Mouse (Mus musculus) cerebellum, postnatal 4 days (tissue): ENCODE results near the gene Cd36.

Experiments
- DNase-seq, 2 experiments: peaks; one replicate each; pipeline ENCODE4 v3.0.0; 2022; ENCODE audit warnings: low spot score in 2 of 2, mixed read lengths in 1 of 2

The Cd36 gene

DNA sequence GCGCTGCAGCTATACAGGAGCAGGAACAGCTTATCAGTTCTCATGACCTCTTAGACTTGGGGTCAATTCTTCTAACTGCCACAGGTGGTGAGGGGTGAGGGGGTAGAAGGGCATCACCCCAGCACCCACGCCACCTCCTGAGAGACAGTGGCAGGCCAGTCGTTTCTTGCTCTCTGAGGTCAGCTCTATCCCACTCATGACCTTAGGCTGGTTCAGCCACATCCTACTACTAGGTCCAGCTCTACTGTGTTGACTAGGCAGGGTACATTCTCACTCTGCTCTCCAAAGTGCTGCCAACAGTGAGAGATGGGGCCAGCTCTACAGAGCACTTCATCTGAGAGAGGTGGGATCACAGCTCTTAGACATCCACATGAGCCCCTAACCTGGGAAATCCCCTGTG is 30.2 kb downstream of the Cd36 start:
- no peak for DNase-seq

- no peak for DNase-seq
Observed at GRCm38 (mm10) chr5:17857871-17858270, 30.7 kb downstream of the Cd36 start.

- no peak for DNase-seq
Observed at GRCm38 (mm10) chr5:17857262-17857661, 31.3 kb downstream of the Cd36 start.

DNA sequence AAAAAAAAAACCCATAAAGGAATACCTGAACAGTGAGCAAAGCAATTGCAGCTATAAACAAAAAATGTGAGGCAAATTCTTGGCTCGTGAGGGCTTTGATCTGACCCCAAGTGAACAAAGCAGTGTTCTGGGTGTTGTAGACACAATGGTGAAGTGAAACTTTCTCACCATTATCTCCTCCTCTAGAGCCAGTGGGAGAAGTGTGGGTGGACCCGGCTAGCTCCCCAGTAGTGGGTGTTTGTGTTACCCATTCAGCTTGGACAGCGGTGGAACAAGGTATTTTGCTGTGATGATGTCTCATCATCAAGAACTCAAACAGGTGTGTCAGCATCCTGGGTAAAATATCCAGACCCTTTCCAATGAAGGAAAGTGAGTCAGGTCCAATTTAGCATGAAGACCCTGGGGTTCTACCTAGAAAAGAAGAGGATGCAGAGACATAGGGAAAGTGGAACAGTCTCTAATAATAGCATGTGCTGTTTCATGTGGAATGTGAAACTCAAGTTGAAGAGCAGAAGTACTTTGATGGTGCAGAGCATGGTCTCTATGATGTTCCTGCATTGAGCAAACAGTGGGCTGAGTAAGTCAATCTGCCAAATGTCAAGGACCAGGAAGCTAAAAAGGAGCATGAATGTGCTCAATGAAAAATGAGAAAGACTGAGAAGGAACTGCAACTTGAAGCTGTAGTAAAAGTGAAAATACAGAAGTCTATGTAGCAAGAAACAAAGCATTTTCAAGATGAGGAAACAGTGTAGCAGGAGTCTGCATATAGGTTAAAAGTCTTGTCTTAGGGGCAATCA is 34.3 kb downstream of the Cd36 start:
- DNase-seq: no peak

DNA sequence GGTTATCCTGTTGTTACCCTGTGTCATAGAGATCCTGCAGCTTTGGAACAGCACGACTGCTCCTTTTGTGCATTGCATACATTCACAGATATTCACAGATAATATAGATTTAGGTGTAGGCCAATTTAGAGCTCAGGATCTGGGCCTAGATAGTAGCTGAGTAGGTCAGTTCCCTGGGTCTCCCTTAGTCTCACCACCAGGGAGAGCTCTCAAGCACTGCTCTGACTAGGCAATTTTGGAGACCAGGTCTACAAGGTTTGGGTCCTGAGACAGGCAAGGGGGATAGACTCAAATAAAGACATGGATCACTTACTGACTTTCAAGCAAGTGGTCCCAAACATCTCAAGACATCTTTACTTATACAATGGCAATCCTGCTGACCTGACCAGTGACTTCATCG is 38.0 kb downstream of the Cd36 start:
- no peak for DNase-seq

- DNase-seq: no peak
Observed at GRCm38 (mm10) chr5:17849582-17849981, 39.0 kb downstream of the Cd36 start.

DNA sequence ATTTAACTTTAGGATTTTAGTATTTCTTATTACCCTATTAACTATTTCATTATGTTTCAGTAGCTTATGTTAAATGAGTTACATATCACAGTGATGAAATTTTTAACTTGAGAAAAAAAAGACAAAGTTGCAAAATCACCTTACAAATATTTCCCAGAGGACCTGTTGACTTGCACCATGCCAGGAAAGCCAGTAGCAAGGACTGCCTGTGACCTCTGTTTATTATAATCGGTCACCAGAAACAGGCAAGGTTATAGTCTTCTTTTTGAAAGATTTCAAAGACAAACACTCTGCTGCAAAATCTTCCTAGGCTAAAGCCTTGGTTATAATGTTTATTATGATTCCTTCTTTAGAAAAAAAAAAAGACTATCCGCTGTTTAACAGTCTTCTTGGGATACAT is 39.9 kb downstream of the Cd36 start:
- DNase-seq: no peak

- no peak for DNase-seq
Observed at GRCm38 (mm10) chr5:17848267-17848666, 40.3 kb downstream of the Cd36 start.

DNA sequence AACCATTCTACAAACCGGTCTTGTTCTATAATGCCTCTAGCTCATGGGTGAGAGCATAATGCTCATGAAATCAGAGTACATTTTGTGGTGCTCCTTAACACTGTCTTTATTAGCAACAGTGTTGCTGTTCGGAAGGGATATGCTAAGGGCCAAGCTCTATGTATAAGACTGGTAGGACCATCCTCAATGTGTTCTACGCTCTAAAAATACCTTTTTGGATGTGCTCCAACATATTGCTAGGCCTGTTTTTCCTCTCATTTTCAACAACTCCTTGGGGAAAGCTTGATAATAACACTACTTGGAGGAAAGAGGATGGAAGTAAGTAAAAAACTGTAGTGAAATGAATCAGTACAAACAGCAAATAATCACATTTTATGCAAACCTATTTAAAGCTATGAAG is 44.7 kb downstream of the Cd36 start:
- no peak for DNase-seq

- no peak for DNase-seq
Observed at GRCm38 (mm10) chr5:17843316-17843715, 45.3 kb downstream of the Cd36 start.

DNA sequence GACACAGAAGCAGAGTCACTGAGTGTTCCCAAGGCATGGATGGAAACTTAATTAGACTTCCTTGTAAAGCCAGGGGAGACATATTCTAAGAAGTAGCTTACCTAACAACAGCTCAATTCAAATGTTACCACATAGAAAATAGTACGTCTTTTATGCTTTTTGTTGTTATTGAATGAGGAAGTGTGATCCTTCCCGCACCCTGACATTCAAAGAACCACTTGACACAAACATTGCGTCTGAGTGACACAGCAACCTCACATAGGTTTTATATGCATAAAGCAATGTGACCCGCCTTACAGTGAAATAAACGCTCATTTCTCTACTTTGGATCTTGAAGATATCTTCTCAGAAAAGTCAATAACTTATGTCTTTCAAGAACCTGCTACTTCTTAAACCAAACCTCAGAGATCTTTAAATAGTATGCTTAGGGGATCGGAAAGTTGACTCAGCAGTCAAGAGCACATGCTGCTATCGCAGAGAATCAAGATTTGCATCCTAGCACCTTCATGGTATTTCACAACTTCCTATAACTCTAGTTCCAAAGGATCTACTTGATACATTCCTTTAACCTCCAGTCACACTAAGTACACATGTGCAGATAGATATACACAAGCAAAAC is 46.4 kb downstream of the Cd36 start:
- no peak for DNase-seq

DNA sequence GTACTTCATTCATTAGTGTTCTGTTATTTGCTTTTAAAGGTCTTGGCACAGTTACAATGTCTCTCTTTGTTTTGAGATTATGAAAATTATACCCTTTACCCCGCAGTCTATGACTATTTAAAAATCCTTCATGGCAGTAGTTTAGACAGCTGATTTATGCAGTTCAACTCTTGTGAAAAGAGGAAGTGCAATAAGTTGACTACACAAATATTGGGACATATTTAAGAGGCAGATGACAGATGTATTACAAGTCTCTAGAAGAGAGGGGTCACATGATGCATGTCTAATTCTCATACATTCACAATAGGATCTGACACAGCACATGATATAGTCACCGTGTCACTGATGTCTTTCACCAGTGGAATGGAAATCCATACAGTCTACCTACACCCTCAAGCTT is 49.1 kb downstream of the Cd36 start:
- no peak for DNase-seq

- DNase-seq: no peak
Observed at GRCm38 (mm10) chr5:17836408-17836807, 52.2 kb downstream of the Cd36 start.

- DNase-seq: no peak
Observed at GRCm38 (mm10) chr5:17835302-17836097, 53.1 kb downstream of the Cd36 start.

DNA sequence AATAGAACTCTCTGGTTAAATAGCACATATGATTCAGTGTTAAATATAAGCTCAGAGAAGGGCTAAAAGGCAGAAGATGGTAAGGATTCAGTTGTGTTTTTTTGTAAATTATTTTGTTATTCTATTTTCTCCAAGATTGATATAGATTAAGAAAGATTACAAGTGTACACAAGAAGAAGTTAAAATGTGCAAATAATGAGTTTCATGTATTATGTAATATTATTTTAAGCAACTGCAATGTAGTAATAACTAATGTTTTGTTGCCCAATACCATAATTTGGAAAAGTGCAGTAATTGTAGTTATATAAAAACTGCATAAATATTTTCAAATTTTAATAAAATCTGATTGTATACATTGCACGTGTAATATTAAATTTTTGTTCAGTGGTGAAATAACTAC is 54.8 kb downstream of the Cd36 start:
- DNase-seq: no peak

DNA sequence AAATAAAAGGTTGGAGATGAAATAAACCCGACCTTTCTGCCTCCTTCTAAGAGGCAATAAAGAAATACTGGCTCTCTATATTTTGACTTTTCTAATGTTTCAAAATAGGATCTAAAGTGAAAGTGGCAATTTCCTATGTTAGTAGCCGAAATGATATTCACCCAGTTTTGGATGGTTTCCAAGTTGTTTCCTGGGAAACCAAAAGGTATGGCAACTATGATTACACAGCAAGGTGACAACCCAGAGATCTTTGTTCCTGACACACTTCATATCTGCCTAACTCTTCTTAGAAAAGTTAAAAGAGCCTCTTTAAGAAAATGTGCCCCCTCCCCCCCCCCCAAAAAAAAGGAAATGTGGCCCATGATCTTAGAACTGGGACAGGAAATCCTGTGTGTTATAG is 58.1 kb downstream of the Cd36 start:
- no peak for DNase-seq

DNA sequence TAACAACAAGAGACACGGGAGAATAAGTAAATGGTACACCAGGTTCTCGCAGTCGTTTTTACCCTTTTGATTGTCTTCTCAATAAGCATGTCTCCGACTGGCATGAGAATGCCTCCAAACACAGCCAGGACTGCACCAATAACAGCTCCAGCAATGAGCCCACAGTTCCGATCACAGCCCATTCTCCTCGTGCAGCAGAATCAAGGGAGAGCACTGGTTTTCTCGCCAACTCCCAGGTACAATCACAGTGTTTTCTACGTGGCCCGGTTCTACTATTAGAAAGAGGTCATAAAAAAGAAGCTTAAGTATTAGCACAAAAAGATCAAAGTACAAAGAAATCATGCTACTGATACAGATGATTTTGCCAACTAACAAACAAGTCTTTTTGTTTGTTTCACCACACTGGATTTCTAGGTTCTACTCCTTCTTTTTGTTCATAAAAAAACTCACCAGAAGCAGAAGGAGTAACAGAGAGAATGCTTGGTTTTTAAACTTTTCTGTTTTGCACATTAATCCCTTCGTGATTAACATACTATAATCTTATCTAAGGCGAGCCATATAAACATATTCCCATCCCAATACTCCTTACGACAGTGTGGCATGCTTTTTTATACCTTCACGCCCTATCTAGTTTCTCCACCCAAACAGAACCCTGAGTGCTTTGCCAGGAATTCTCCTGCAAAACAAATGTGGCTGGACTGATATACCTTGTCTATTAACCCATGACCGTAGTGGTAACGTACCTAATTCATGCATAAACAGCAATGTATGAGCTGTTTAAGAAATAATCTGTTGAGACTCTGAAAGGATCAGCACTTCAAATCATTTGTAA is 59.7 kb downstream of the Cd36 start:
- no peak for DNase-seq

DNA sequence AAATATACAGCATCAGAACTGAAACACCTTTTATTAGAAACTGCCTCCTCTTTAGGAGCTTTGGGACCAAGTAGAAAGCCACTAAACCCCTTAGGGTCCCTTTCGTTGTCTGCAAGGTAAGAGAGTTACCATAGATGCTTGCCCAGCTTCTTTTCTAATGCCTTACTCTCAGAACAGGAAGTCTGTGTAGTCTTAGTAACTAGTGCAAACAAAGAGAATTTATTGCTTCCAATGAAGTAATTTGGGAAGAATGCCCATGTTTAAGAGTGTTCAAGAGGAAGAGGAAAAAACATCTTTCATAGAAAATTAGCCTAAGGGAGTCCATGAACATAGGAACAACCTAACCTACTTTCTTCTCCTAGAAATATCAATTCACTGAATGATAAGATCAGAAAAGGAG is 67.2 kb downstream of the Cd36 start:
- no peak for DNase-seq

GRCm38 (mm10) chr5:17820239-17820999 is 68.2 kb downstream of the Cd36 start:
- DNase-seq: no peak

GRCm38 (mm10) chr5:17816170-17816569 is 72.4 kb downstream of the Cd36 start:
- DNase-seq: no peak

DNA sequence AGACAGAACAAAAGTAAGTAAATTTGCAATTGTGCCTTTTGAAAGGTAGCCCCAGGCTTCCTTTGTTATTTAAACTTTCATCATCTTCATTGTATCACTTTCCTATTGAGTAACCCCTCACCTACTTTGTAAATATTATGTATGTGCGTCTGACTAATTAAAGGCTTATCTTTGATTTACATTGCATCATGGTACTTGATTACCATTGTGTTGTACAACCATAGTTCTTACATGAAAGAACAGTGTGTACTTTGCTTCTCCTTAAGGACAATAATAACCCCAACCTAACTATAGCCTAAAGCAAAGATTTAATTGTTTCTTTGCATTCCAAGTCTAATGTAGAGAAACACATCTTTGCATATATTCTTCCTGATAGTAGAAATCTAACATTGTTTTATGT is 78.3 kb downstream of the Cd36 start:
- DNase-seq: no peak
